25 mouse cellular contexts compared by ENCODE assay signal in genomic region chr1:135629846-135630245, GRCm38 (mm10). TPM values are rescaled to one million over a fixed set of nuclear protein-coding genes. Genes with fewer than 3 reads are reported as not detected.
DNase-seq lines count a peak whose midpoint lies in the region; ATAC-seq and TF ChIP-seq lines count a peak whose summit lies in the region.
"Had no signal": no experiment of that assay in that cellular context is flagged by ENCODE, and none has a peak within 500 bp of the region (broad histone marks: within the 10 kb centered on the region; RNA-seq: fewer than 3 reads in every experiment).

No protein-coding gene starts in this region.

- peaks cover 25% of the 10 kb centered on the region for H3K4me1 ChIP-seq in limb, embryonic 13.5 days
- H3K4me1 ChIP-seq in limb, embryonic 10.5 days, result peaks cover 30% of the 10 kb centered on the region
- peaks cover 53% of the 10 kb centered on the region for H3K4me1 ChIP-seq in neural tube, embryonic 13.5 days (replicated peaks)
- H3K4me1 ChIP-seq in neural tube, embryonic 15.5 days, result peaks cover 23% of the 10 kb centered on the region
- H3K4me1 ChIP-seq in hindbrain, embryonic 11.5 days (replicated peaks; ENCODE audit: control insufficient read depth, insufficient read depth, low read length), result no peaks in the 10 kb centered on the region

- no peak overlapping the region for H3K4me3 ChIP-seq in gastrocnemius, adult 2 months
- H3K4me3 ChIP-seq in limb, embryonic 13.5 days, result no peak overlapping the region
- no peak overlapping the region for H3K4me3 ChIP-seq in limb, embryonic 10.5 days
- H3K4me3 ChIP-seq in neural tube, embryonic 13.5 days, result no peak overlapping the region
- H3K4me3 ChIP-seq in neural tube, embryonic 15.5 days (replicated peaks), result no peak overlapping the region
- H3K4me3 ChIP-seq in hindbrain, embryonic 11.5 days (ENCODE audit: low read depth, low read length), result no peak overlapping the region
- H3K4me3 ChIP-seq: embryonic facial prominence, embryonic 15.5 days; heart, embryonic 15.5 days; hindbrain, embryonic 15.5 days; limb, embryonic 12.5 days; liver, embryonic 15.5 days had no signal

- no peak overlapping the region for H3K9ac ChIP-seq in limb, embryonic 13.5 days
- H3K9ac ChIP-seq in neural tube, embryonic 13.5 days, result no peak overlapping the region
- H3K9ac ChIP-seq in neural tube, embryonic 15.5 days (replicated peaks), result no peak overlapping the region
- H3K9ac ChIP-seq in hindbrain, embryonic 11.5 days (ENCODE audit: low read depth, low read length), result no peak overlapping the region
- H3K9ac ChIP-seq: embryonic facial prominence, embryonic 15.5 days; heart, embryonic 15.5 days; hindbrain, embryonic 15.5 days; limb, embryonic 12.5 days; liver, embryonic 15.5 days had no signal

- peak; percentile 48; the same call in 1 of the 2 replicates for ATAC-seq in limb, embryonic 13.5 days (ENCODE audit: low FRiP score, low read depth)
- ATAC-seq in neural tube, embryonic 13.5 days (ENCODE audit: low read depth), result no peak
- no peak for ATAC-seq in neural tube, embryonic 15.5 days (ENCODE audit: low FRiP score)
- no peak for ATAC-seq in hindbrain, embryonic 11.5 days (ENCODE audit: low FRiP score)
- ATAC-seq: CD4-positive, CD25-positive, alpha-beta regulatory T cell, adult 4 months; forebrain, embryonic 14.5 days; midbrain, embryonic 16.5 days; Patski had no signal

- no peak for TF ChIP-seq CTCF in gastrocnemius, adult 2 months (IDR thresholded peaks at IDR 0.05)

- H3K27me3 ChIP-seq in limb, embryonic 13.5 days, result no peaks in the 10 kb centered on the region
- H3K27me3 ChIP-seq in limb, embryonic 10.5 days (ENCODE audit: low read depth, poor library complexity, severe bottlenecking), result no peaks in the 10 kb centered on the region
- no peaks in the 10 kb centered on the region for H3K27me3 ChIP-seq in neural tube, embryonic 13.5 days
- no peaks in the 10 kb centered on the region for H3K27me3 ChIP-seq in neural tube, embryonic 15.5 days (replicated peaks)
- no peaks in the 10 kb centered on the region for H3K27me3 ChIP-seq in hindbrain, embryonic 11.5 days (ENCODE audit: control insufficient read depth, insufficient read depth, low read length)
- H3K27me3 ChIP-seq: embryonic facial prominence, embryonic 15.5 days; heart, embryonic 15.5 days; hindbrain, embryonic 15.5 days; limb, embryonic 12.5 days; liver, embryonic 15.5 days; Patski had no signal

- no peak overlapping the region for H3K4me2 ChIP-seq in limb, embryonic 13.5 days (replicated peaks)
- no peak overlapping the region for H3K4me2 ChIP-seq in neural tube, embryonic 13.5 days
- H3K4me2 ChIP-seq in neural tube, embryonic 15.5 days, result no peak overlapping the region
- H3K4me2 ChIP-seq in hindbrain, embryonic 11.5 days (replicated peaks; ENCODE audit: low read depth, low read length), result no peak overlapping the region
- H3K4me2 ChIP-seq: embryonic facial prominence, embryonic 15.5 days; heart, embryonic 15.5 days; hindbrain, embryonic 15.5 days; limb, embryonic 12.5 days; liver, embryonic 15.5 days had no signal

- intact Hi-C loops in gastrocnemius, adult 2 months (cut with DNase I), result no loop called here

- WGBS in limb, embryonic 13.5 days, result 47% methylated on average over 5 of the region's 5 CpGs
- WGBS in limb, embryonic 10.5 days, result 78% methylated on average over 5 of the region's 5 CpGs
- WGBS in neural tube, embryonic 13.5 days, result 62% methylated on average over 5 of the region's 5 CpGs
- WGBS in neural tube, embryonic 15.5 days, result 52% methylated on average over 5 of the region's 5 CpGs
- WGBS in hindbrain, embryonic 11.5 days, result 89% methylated on average over 5 of the region's 5 CpGs

- DNase-seq in gastrocnemius, adult 2 months, result no peak
- no peak for DNase-seq in gastrocnemius, postnatal 25 days
- no peak for DNase-seq in limb, embryonic 10.5 days (ENCODE audit: low spot score)
- no peak for DNase-seq in hindbrain, embryonic 11.5 days (ENCODE audit: low spot score)
- DNase-seq in retina, postnatal 1 day, result no peak
- DNase-seq: adrenal gland, adult 2 months; cerebellum, adult 8-10 months; heart, postnatal 36 days; kidney, adult 2 months; kidney, postnatal 14 days; lung, postnatal 14 days; thymus, adult 2 months; thymus, postnatal 4 days had no signal

- peaks cover 5% of the 10 kb centered on the region; the same call in 1 of the 2 replicates for H3K9me3 ChIP-seq in limb, embryonic 13.5 days
- no peaks in the 10 kb centered on the region for H3K9me3 ChIP-seq in limb, embryonic 10.5 days (replicated peaks)
- no peaks in the 10 kb centered on the region for H3K9me3 ChIP-seq in neural tube, embryonic 13.5 days
- no peaks in the 10 kb centered on the region for H3K9me3 ChIP-seq in neural tube, embryonic 15.5 days (replicated peaks)
- no peaks in the 10 kb centered on the region for H3K9me3 ChIP-seq in hindbrain, embryonic 11.5 days (ENCODE audit: control insufficient read depth, low read length)
- H3K9me3 ChIP-seq: embryonic facial prominence, embryonic 15.5 days; heart, embryonic 15.5 days; hindbrain, embryonic 15.5 days; limb, embryonic 12.5 days; liver, embryonic 15.5 days had no signal

- peak overlapping the region; percentile 76 for H3K27ac ChIP-seq in gastrocnemius, adult 2 months
- H3K27ac ChIP-seq in limb, embryonic 13.5 days, result no peak overlapping the region; the same call in 1 of the 2 replicates
- no peak overlapping the region for H3K27ac ChIP-seq in limb, embryonic 10.5 days
- 0 out of 2 replicates have a peak overlapping the region, but pooled peaks have one; percentile 23 for H3K27ac ChIP-seq in neural tube, embryonic 13.5 days (replicated peaks)
- no peak overlapping the region; the same call in 1 of the 2 replicates for H3K27ac ChIP-seq in neural tube, embryonic 15.5 days (replicated peaks)
- H3K27ac ChIP-seq in hindbrain, embryonic 11.5 days (ENCODE audit: low read depth, low read length), result no peak overlapping the region
- H3K27ac ChIP-seq: embryonic facial prominence, embryonic 15.5 days; heart, embryonic 15.5 days; hindbrain, embryonic 15.5 days; limb, embryonic 12.5 days; liver, embryonic 15.5 days had no signal

- H3K36me3 ChIP-seq in limb, embryonic 13.5 days, result no peaks in the 10 kb centered on the region
- H3K36me3 ChIP-seq in limb, embryonic 10.5 days, result no peaks in the 10 kb centered on the region
- H3K36me3 ChIP-seq in neural tube, embryonic 13.5 days, result no peaks in the 10 kb centered on the region
- no peaks in the 10 kb centered on the region for H3K36me3 ChIP-seq in neural tube, embryonic 15.5 days
- H3K36me3 ChIP-seq in hindbrain, embryonic 11.5 days (ENCODE audit: control insufficient read depth, insufficient read depth, low read length), result no peaks in the 10 kb centered on the region
- H3K36me3 ChIP-seq: embryonic facial prominence, embryonic 15.5 days; heart, embryonic 15.5 days; hindbrain, embryonic 15.5 days; limb, embryonic 12.5 days; liver, embryonic 15.5 days had no signal

RNA-seq across cellular contexts. Expression of gene Nav1, which starts 22.8 kb away (rescaled TPM):
- total RNA-seq in gastrocnemius, adult 2 months (2021), result 10 to 100 TPM in 1 of 2 experiments, 1 to 10 TPM in 1; 9.7 to 11.5 TPM
- total RNA-seq in gastrocnemius, postnatal 25 days (2021), result 10 to 100 TPM in 1 of 2 experiments, 1 to 10 TPM in 1; 7.9 to 11.1 TPM
- 12.8 and 15.0 TPM in 2 replicates for polyA plus RNA-seq in limb, embryonic 13.5 days (2015; fragmentation: Nextera tagmentation; extraction: Ambion mirVana)
- 16.1 and 18.3 TPM in 2 replicates for polyA plus RNA-seq in limb, embryonic 10.5 days (2016; fragmentation: Nextera tagmentation; extraction: Ambion mirVana)
- 34.9 and 38.6 TPM in 2 replicates for polyA plus RNA-seq in neural tube, embryonic 13.5 days (2015; fragmentation: Nextera tagmentation; extraction: Ambion mirVana)
- 40.8 and 44.1 TPM in 2 replicates for polyA plus RNA-seq in neural tube, embryonic 15.5 days (2015; fragmentation: Nextera tagmentation; extraction: Ambion mirVana)
- 16.9 and 21.0 TPM in 2 replicates for polyA plus RNA-seq in hindbrain, embryonic 11.5 days (2014; fragmentation: Nextera tagmentation; extraction: Ambion mirVana)

Comparison
In these comparisons a context has a peak if more than half of its experiments do, and no peak if none do; other contexts are left out.
1. H3K27ac ChIP-seq: peak in gastrocnemius, adult 2 months (single experiment) and neural tube, embryonic 13.5 days (single experiment); none in limb, embryonic 13.5 days (single experiment), limb, embryonic 10.5 days (single experiment), neural tube, embryonic 15.5 days (single experiment) and hindbrain, embryonic 11.5 days (single experiment).